Mouse (Mus musculus) forebrain, embryonic 10.5 days (tissue): ENCODE results near the gene Fam241b. TPM values are rescaled to one million over a fixed set of nuclear protein-coding genes. Genes with fewer than 3 reads are reported as not detected.

Experiments
- DNase-seq: peaks from one replicate; pipeline ENCODE4 v3.0.0-alpha.2; 2017; ENCODE audit warnings: low spot score; ENCODE audit errors: extremely low spot score
- H3K27ac ChIP-seq: fragments of 300-500 bp; sonication (generic); 2 replicates; pipeline ENCODE4 v1.5.1; 2016; ENCODE audit warnings: mild to moderate bottlenecking
- H3K27me3 ChIP-seq: fragments of 300-500 bp; sonication (generic); 2 replicates; pipeline ENCODE4 v1.6.1; 2016; ENCODE audit warnings: mild to moderate bottlenecking; ENCODE audit not compliant: poor library complexity, severe bottlenecking
- H3K36me3 ChIP-seq: fragments of 300-500 bp; sonication (generic); replicated peaks from 2 replicates; pipeline ENCODE4 v1.6.1; 2016; ENCODE audit warnings: mild to moderate bottlenecking, moderate library complexity
- H3K4me1 ChIP-seq: fragments of 300-500 bp; sonication (generic); 2 replicates; pipeline ENCODE4 v1.6.1; 2016
- H3K4me3 ChIP-seq: fragments of 300-500 bp; sonication (generic); 2 replicates; pipeline ENCODE4 v1.5.1; 2016; ENCODE audit warnings: mild to moderate bottlenecking, moderate library complexity
- H3K9me3 ChIP-seq: fragments of 300-500 bp; sonication (generic); 2 replicates; pipeline ENCODE4 v1.6.1; 2016; ENCODE audit warnings: mild to moderate bottlenecking, moderate library complexity
- WGBS: fragments of 180-500 bp; shearing (Covaris S2); methylation state at CpG from one replicate; pipeline ENCODE4 v1.1.7; 2016; 5-methylcytosine and 5-hydroxymethylcytosine counted together
- polyA plus RNA-seq: library from polyadenylated mRNA; unstranded; fragments of >200 nt; fragmentation: Nextera tagmentation; extraction: Ambion mirVana; gene quantifications from 2 replicates; pipeline ENCODE4 v1.2.1, GENCODE M21; 2016

Gene Fam241b
- polyA plus RNA-seq, 1 experiment from 2014 or later: 21.0 TPM

GRCm38 (mm10) chr10:62172841-62173553 is 29.3 kb upstream of the Fam241b start:
- H3K4me3 ChIP-seq: no peak overlapping the region

GRCm38 (mm10) chr10:62162410-62162809 is 18.7 kb upstream of the Fam241b start:
- 0 out of 2 replicates have a peak overlapping the region, but pooled peaks have one; percentile 44 for H3K27ac ChIP-seq
- no peak for DNase-seq
- H3K4me1 ChIP-seq: peaks cover 12% of the 10 kb centered on the region
- H3K4me3 ChIP-seq: no peak overlapping the region
- H3K27me3 ChIP-seq: no peaks in the 10 kb centered on the region; the same call in 1 of the 2 replicates
- no peaks in the 10 kb centered on the region for H3K9me3 ChIP-seq
- H3K36me3 ChIP-seq: no peaks in the 10 kb centered on the region
- 60% methylated on average over 10 of the region's 10 CpGs for WGBS

More at GRCm38 (mm10) chr10:62172841-62173553, 29.3 kb upstream of the Fam241b start:
- Histone ChIP-seq H3K27me3 (peaks cover 76% of the 10 kb centered on the region), H3K36me3 (no peaks in the 10 kb centered on the region), H3K4me1 (peaks cover 35% of the 10 kb centered on the region), H3K27ac (peak overlapping the region; percentile 9), H3K9me3 (peaks cover under 1% of the 10 kb centered on the region; the same call in 1 of the 2 replicates)
- DNase-seq: peak; percentile 36
- WGBS: 2% methylated on average over 9 of the region's 9 CpGs

- no peak for DNase-seq
- peaks cover 25% of the 10 kb centered on the region for H3K4me1 ChIP-seq
- no peaks in the 10 kb centered on the region for H3K36me3 ChIP-seq
- H3K9me3 ChIP-seq: no peaks in the 10 kb centered on the region
- H3K27me3 ChIP-seq: peaks cover 43% of the 10 kb centered on the region
- WGBS: 15% methylated on average over 7 of the region's 7 CpGs
- no peak overlapping the region for H3K4me3 ChIP-seq
- no peak overlapping the region for H3K27ac ChIP-seq
Observed at GRCm38 (mm10) chr10:62149929-62150328, 6.2 kb upstream of the Fam241b start.

- DNase-seq: no peak
- peaks cover 54% of the 10 kb centered on the region for H3K27me3 ChIP-seq
- WGBS: 55% methylated on average over 12 of the region's 12 CpGs
- no peak overlapping the region for H3K4me3 ChIP-seq
- H3K9me3 ChIP-seq: no peaks in the 10 kb centered on the region
- H3K36me3 ChIP-seq: no peaks in the 10 kb centered on the region
- no peak overlapping the region for H3K27ac ChIP-seq
- peaks cover 25% of the 10 kb centered on the region for H3K4me1 ChIP-seq
Observed at GRCm38 (mm10) chr10:62147466-62148248, 3.9 kb upstream of the Fam241b start.

GRCm38 (mm10) chr10:62145957-62146356 is 2.2 kb upstream of the Fam241b start:
- H3K9me3 ChIP-seq: no peaks in the 10 kb centered on the region
- peaks cover 25% of the 10 kb centered on the region for H3K4me1 ChIP-seq
- no peak for DNase-seq
- H3K27me3 ChIP-seq: peaks cover 50% of the 10 kb centered on the region
- no peak overlapping the region for H3K4me3 ChIP-seq
- 81% methylated on average over 5 of the region's 5 CpGs for WGBS
- H3K36me3 ChIP-seq: no peaks in the 10 kb centered on the region
- no peak overlapping the region for H3K27ac ChIP-seq

GRCm38 (mm10) chr10:62138040-62138439 is 5.7 kb downstream of the Fam241b start:
- H3K27ac ChIP-seq: no peak overlapping the region
- H3K4me3 ChIP-seq: no peak overlapping the region
- DNase-seq: no peak
- no peaks in the 10 kb centered on the region for H3K36me3 ChIP-seq
- peaks cover 67% of the 10 kb centered on the region for H3K27me3 ChIP-seq
- 22% methylated on average over 3 of the region's 3 CpGs for WGBS
- no peaks in the 10 kb centered on the region for H3K9me3 ChIP-seq
- peaks cover 23% of the 10 kb centered on the region for H3K4me1 ChIP-seq

- no peaks in the 10 kb centered on the region for H3K9me3 ChIP-seq
- no peaks in the 10 kb centered on the region for H3K36me3 ChIP-seq
- DNase-seq: no peak
- H3K4me3 ChIP-seq: no peak overlapping the region
- 11% methylated on average over 4 of the region's 4 CpGs for WGBS
- H3K4me1 ChIP-seq: peaks cover 32% of the 10 kb centered on the region
- peaks cover 75% of the 10 kb centered on the region for H3K27me3 ChIP-seq
- H3K27ac ChIP-seq: no peak overlapping the region
Observed at GRCm38 (mm10) chr10:62137150-62137549, 6.6 kb downstream of the Fam241b start.

GRCm38 (mm10) chr10:62135696-62136470 is 7.8 kb downstream of the Fam241b start:
- Histone ChIP-seq H3K27me3 (peaks cover 85% of the 10 kb centered on the region), H3K4me3 (no peak overlapping the region), H3K4me1 (peaks cover 41% of the 10 kb centered on the region), H3K27ac (no peak overlapping the region), H3K9me3 (no peaks in the 10 kb centered on the region), H3K36me3 (no peaks in the 10 kb centered on the region)
- 7% methylated on average over 8 of the region's 8 CpGs for WGBS
- DNase-seq: no peak

- DNase-seq: no peak
- under 1% methylated on average over 29 of the region's 29 CpGs for WGBS
- peaks cover 100% of the 10 kb centered on the region for H3K27me3 ChIP-seq
- no peaks in the 10 kb centered on the region for H3K9me3 ChIP-seq
- peak within 1 kb of the TSS; percentile 44 for H3K4me3 ChIP-seq
- no peaks in the 10 kb centered on the region for H3K36me3 ChIP-seq
- peaks cover 48% of the 10 kb centered on the region for H3K4me1 ChIP-seq
- H3K27ac ChIP-seq: no peak within 1 kb of the TSS
Observed at GRCm38 (mm10) chr10:62132691-62133281, 10.9 kb downstream of the Fam241b start, which contains the start of gene Neurog3. TSS of gene Neurog3 (plus strand) at chr10:62133090.

GRCm38 (mm10) chr10:62128316-62128951 is 15.3 kb downstream of the Fam241b start:
- no peak overlapping the region for H3K27ac ChIP-seq
- H3K36me3 ChIP-seq: no peaks in the 10 kb centered on the region
- H3K4me1 ChIP-seq: peaks cover 33% of the 10 kb centered on the region
- no peak overlapping the region for H3K4me3 ChIP-seq
- 2% methylated on average over 31 of the region's 32 CpGs for WGBS
- H3K9me3 ChIP-seq: no peaks in the 10 kb centered on the region
- DNase-seq: no peak
- peaks cover 79% of the 10 kb centered on the region for H3K27me3 ChIP-seq

- DNase-seq: no peak
- Histone ChIP-seq H3K4me1 (peaks cover 26% of the 10 kb centered on the region), H3K27ac (no peak overlapping the region), H3K9me3 (no peaks in the 10 kb centered on the region), H3K36me3 (no peaks in the 10 kb centered on the region), H3K4me3 (no peak overlapping the region; the same call in 1 of the 2 replicates), H3K27me3 (peaks cover 72% of the 10 kb centered on the region)
- 39% methylated on average over 21 of the region's 21 CpGs for WGBS
Observed at GRCm38 (mm10) chr10:62127711-62128231, 15.9 kb downstream of the Fam241b start.
